Mouse (Mus musculus): ENCODE results near the gene Zdhhc8.
A peak's percentile ranks its signal among the peaks of the same experiment; 100 is the strongest.
"Not testable (repeated sequence)": the region's sequence is repeated elsewhere in the genome, so short reads cannot be mapped to it uniquely, and the experiment has no call there.

The Zdhhc8 gene

GRCm38 (mm10) chr16:18195561-18195960, 39.4 kb downstream of the Zdhhc8 start:
- DNase-seq (ENCODE audit: extremely low spot score): not testable (repeated sequence)

GRCm38 (mm10) chr16:18195068-18195467, 39.9 kb downstream of the Zdhhc8 start:
- DNase-seq (ENCODE audit: extremely low spot score): no peak

- DNase-seq (ENCODE audit: extremely low spot score): no peak
Observed at GRCm38 (mm10) chr16:18194208-18194985, 40.5 kb downstream of the Zdhhc8 start.

- no peak for DNase-seq (ENCODE audit: extremely low spot score)
Observed at GRCm38 (mm10) chr16:18191006-18191405, 43.9 kb downstream of the Zdhhc8 start.

- DNase-seq (ENCODE audit: extremely low spot score): no peak
Observed at GRCm38 (mm10) chr16:18187221-18187620, 47.7 kb downstream of the Zdhhc8 start.

GRCm38 (mm10) chr16:18186798-18187197, 48.1 kb downstream of the Zdhhc8 start:
- DNase-seq (ENCODE audit: extremely low spot score): no peak

GRCm38 (mm10) chr16:18185715-18186449, 49.1 kb downstream of the Zdhhc8 start:
- no peak for DNase-seq (ENCODE audit: extremely low spot score)

GRCm38 (mm10) chr16:18182766-18183165, 52.2 kb downstream of the Zdhhc8 start:
- DNase-seq (ENCODE audit: extremely low spot score): no peak

- DNase-seq (ENCODE audit: extremely low spot score): no peak
Observed at GRCm38 (mm10) chr16:18181398-18181797, 53.5 kb downstream of the Zdhhc8 start.

GRCm38 (mm10) chr16:18179591-18179990, 55.3 kb downstream of the Zdhhc8 start:
- DNase-seq (ENCODE audit: extremely low spot score): no peak

- DNase-seq (ENCODE audit: extremely low spot score): no peak
Observed at GRCm38 (mm10) chr16:18176758-18177157, 58.2 kb downstream of the Zdhhc8 start.

- DNase-seq (ENCODE audit: extremely low spot score): no peak
Observed at GRCm38 (mm10) chr16:18175817-18176541, 59.0 kb downstream of the Zdhhc8 start.

GRCm38 (mm10) chr16:18173788-18174187, 61.1 kb downstream of the Zdhhc8 start:
- no peak for DNase-seq (ENCODE audit: extremely low spot score)

- DNase-seq (ENCODE audit: extremely low spot score): no peak
Observed at GRCm38 (mm10) chr16:18173231-18173630, 61.7 kb downstream of the Zdhhc8 start.

- DNase-seq (ENCODE audit: extremely low spot score): peak; percentile 70
Observed at GRCm38 (mm10) chr16:18172266-18172855, 62.6 kb downstream of the Zdhhc8 start.
